Mouse (Mus musculus) heart, adult 2 months (tissue): ENCODE data around the gene Gm14443. TPM values are rescaled to one million over a fixed set of nuclear protein-coding genes. Genes with fewer than 3 reads are reported as not detected.
"Not testable (repeated sequence)": the region's sequence is repeated elsewhere in the genome, so short reads cannot be mapped to it uniquely, and the experiment has no call there.

Experiments
- DNase-seq, 2 experiments: peaks; one replicate each; pipeline ENCODE4 v3.0.0; 2021
- H3K27ac ChIP-seq: fragments of 200-600 bp; 2 replicates; pipeline ENCODE4 v1.8.1; 2022
- H3K27me3 ChIP-seq: fragments of 200-500 bp; 2 replicates; pipeline ENCODE4 v1.6.1; 2012; ENCODE audit warnings: mild to moderate bottlenecking, low read length, inconsistent platforms, mixed read lengths; ENCODE audit not compliant: control insufficient read depth, insufficient read depth
- H3K36me3 ChIP-seq: fragments of 200-500 bp; 2 replicates; pipeline ENCODE4 v1.6.1; 2012; ENCODE audit warnings: low read length, inconsistent platforms; ENCODE audit not compliant: control insufficient read depth, insufficient read depth
- H3K4me1 ChIP-seq: fragments of 200-500 bp; 2 replicates; pipeline ENCODE4 v1.6.1; 2011; ENCODE audit warnings: low read length; ENCODE audit not compliant: control insufficient read depth, insufficient read depth
- H3K4me3 ChIP-seq: fragments of 200-600 bp; 2 replicates; pipeline ENCODE4 v1.8.1; 2022
- H3K79me2 ChIP-seq: fragments of 200-500 bp; replicated peaks from 2 replicates; pipeline ENCODE4 v1.6.1; 2012; ENCODE audit warnings: mild to moderate bottlenecking, inconsistent platforms, low read length, moderate library complexity, mixed read lengths; ENCODE audit not compliant: control insufficient read depth, insufficient read depth
- H3K9ac ChIP-seq: fragments of 200-500 bp; 2 replicates; pipeline ENCODE4 v1.6.1; 2012; ENCODE audit warnings: low read depth, mild to moderate bottlenecking, control low read depth, inconsistent platforms, low read length, mixed read lengths
- CTCF ChIP-seq: fragments of 200-600 bp; IDR thresholded peaks from 2 replicates; pipeline ENCODE4 v1.8.1; 2022; ENCODE audit warnings: antibody characterized with exemption, mild to moderate bottlenecking, moderate library complexity
- EP300 ChIP-seq: fragments of 200-500 bp; IDR thresholded peaks from 2 replicates; pipeline ENCODE4 v1.6.1; 2011; ENCODE audit warnings: low read depth, low read length, control low read depth; ENCODE audit not compliant: insufficient read depth
- POLR2A ChIP-seq: fragments of 200-500 bp; IDR thresholded peaks from 2 replicates; pipeline ENCODE4 v1.6.1; 2011; ENCODE audit warnings: mild to moderate bottlenecking, low read depth, low read length, control low read depth; ENCODE audit not compliant: insufficient read depth
- WGBS: fragments of 180-500 bp; shearing (Covaris S2); methylation state at CpG from one replicate; pipeline ENCODE4 v1.1.7; 2018; 5-methylcytosine and 5-hydroxymethylcytosine counted together
- intact Hi-C: fragments of 180-260 bp; cut with DNase I; formaldehyde crosslinking; loops from one replicate; pipeline ENCODE4 v1.15.1; 2025
- polyA plus RNA-seq: library from polyadenylated mRNA; depleted of rRNA; stranded (reverse); fragments of >200 nt; gene quantifications from 2 replicates; pipeline ENCODE4 v1.2.3, GENCODE M21; 2012
- total RNA-seq, 2 experiments: library from RNA; stranded (reverse); gene quantifications; 2 replicates each; pipeline ENCODE4 v1.2.3; 2021

Gm14443 gene
- total and polyA plus RNA-seq, 3 experiments: 0.26 to 0.30 (median 0.29) TPM

DNA sequence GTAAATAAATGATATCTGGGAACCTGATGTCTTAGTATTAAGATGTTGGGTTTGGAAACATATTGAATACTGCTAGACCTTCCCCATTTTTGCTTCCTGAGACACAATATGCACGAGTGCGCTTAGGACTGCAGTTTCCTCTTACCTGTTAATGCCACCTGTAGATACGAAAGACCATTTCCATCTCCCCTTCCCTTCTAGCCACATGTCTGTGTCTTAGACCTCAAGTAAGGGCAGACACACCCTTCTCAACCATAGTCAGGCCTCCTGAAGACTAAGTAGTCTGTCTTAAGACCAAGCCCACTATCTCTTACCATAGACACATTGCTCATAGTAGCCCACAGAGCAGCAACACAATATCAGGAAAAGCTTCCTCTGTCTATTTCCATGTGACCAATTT is 3.5 kb downstream of the Gm14443 start:
- intact Hi-C loops: no loop called here
- TF ChIP-seq EP300 (no peak), POLR2A (no peak), CTCF (no peak)
- no peak overlapping the region for H3K4me3 ChIP-seq
- H3K4me1 ChIP-seq: no peaks in the 10 kb centered on the region
- 88% methylated on average over 3 of the region's 3 CpGs for WGBS
- H3K27me3 ChIP-seq: no peaks in the 10 kb centered on the region
- no peak overlapping the region for H3K9ac ChIP-seq
- H3K79me2 ChIP-seq: no peaks in the 10 kb centered on the region
- no peak for DNase-seq
- no peak overlapping the region for H3K27ac ChIP-seq
- H3K36me3 ChIP-seq: no peaks in the 10 kb centered on the region

DNA sequence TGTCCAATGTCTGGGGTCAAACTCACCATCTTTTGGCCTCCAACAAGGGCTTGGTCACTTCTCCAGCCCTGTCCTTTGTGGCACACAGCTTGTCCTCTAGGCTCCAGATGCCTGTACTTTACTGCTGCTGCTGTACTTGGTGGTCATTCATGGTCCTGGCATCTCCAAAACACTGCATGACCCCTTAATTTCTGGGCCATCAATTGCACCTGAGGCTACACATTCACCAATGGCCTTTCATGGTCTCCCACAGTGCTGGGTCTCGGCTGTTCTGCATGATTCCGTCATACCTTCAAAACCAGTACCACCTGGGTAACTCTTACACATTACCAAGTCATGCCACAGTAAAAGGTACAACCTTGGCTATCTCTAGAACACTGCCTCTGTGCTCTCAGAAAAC is 8.8 kb downstream of the Gm14443 start:
- H3K9ac ChIP-seq, intact Hi-C loops, DNase-seq, H3K4me1 ChIP-seq, H3K79me2 ChIP-seq, H3K27ac ChIP-seq, H3K36me3 ChIP-seq, H3K4me3 ChIP-seq, H3K27me3 ChIP-seq: not testable (repeated sequence)
- WGBS: 76% methylated on average over 2 of the region's 2 CpGs

GRCm38 (mm10) chr2:175165110-175165509 is 10.6 kb downstream of the Gm14443 start:
- H3K4me3 ChIP-seq, H3K36me3 ChIP-seq, H3K79me2 ChIP-seq, intact Hi-C loops, H3K9ac ChIP-seq, H3K4me1 ChIP-seq, DNase-seq, H3K27ac ChIP-seq, H3K27me3 ChIP-seq: not testable (repeated sequence)
- 94% methylated on average over 12 of the region's 12 CpGs for WGBS

GRCm38 (mm10) chr2:175161438-175161837 is 14.2 kb downstream of the Gm14443 start:
- DNase-seq, H3K27me3 ChIP-seq, H3K27ac ChIP-seq, H3K4me3 ChIP-seq, H3K4me1 ChIP-seq, H3K79me2 ChIP-seq, intact Hi-C loops, H3K9ac ChIP-seq, H3K36me3 ChIP-seq: not testable (repeated sequence)
- WGBS: 87% methylated on average over 4 of the region's 4 CpGs

- no peak for DNase-seq
- Histone ChIP-seq H3K4me3 (no peak overlapping the region), H3K36me3 (no peaks in the 10 kb centered on the region), H3K27me3 (no peaks in the 10 kb centered on the region), H3K4me1 (no peaks in the 10 kb centered on the region), H3K9ac (no peak overlapping the region), H3K27ac (no peak overlapping the region), H3K79me2 (no peaks in the 10 kb centered on the region)
- intact Hi-C loops: no loop called here
- no peak for TF ChIP-seq POLR2A
- WGBS: 73% methylated on average over 3 of the region's 3 CpGs
These were observed 17.0 kb downstream of the Gm14443 start for GRCm38 (mm10) chr2:175158642-175159041.

GRCm38 (mm10) chr2:175156696-175157095 is 19.0 kb downstream of the Gm14443 start:
- Histone ChIP-seq H3K27ac (no peak overlapping the region), H3K4me1 (no peaks in the 10 kb centered on the region), H3K27me3 (no peaks in the 10 kb centered on the region), H3K36me3 (no peaks in the 10 kb centered on the region), H3K4me3 (no peak overlapping the region), H3K9ac (no peak overlapping the region), H3K79me2 (no peaks in the 10 kb centered on the region)
- DNase-seq: no peak
- TF ChIP-seq CTCF: no peak
- no peak for TF ChIP-seq POLR2A
- 88% methylated on average over 13 of the region's 13 CpGs for WGBS
- intact Hi-C loops: no loop called here

DNA sequence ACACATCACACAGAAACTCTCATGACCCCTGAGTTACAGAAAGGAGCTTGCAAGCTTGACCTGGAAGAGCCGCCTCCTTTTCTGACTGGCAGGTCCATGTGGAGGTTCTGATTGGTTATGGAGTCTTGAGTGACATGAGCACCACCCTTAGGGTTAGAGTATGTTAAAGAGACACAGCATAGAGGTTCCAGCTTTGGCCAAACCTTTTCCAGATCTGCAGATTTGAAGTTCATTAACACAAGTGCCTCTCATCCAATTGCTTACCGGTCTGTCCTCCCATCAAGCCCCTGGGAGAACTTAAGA is 33.7 kb downstream of the Gm14443 start, which contains the start of gene Gm14399:
Gene Gm14399, minus strand, starts transcription at position 20 of the 303 bp plus-strand sequence.
- Histone ChIP-seq H3K27ac (peak within 1 kb of the TSS; percentile 38; the same call in 1 of the 2 replicates), H3K4me3 (peak within 1 kb of the TSS; percentile 57), H3K9ac (peak within 1 kb of the TSS; percentile 25)
- H3K27me3 ChIP-seq, DNase-seq, intact Hi-C loops, H3K79me2 ChIP-seq, H3K4me1 ChIP-seq, H3K36me3 ChIP-seq: not testable (repeated sequence)
- 4% methylated on average over 1 of the region's 2 CpGs for WGBS

DNA sequence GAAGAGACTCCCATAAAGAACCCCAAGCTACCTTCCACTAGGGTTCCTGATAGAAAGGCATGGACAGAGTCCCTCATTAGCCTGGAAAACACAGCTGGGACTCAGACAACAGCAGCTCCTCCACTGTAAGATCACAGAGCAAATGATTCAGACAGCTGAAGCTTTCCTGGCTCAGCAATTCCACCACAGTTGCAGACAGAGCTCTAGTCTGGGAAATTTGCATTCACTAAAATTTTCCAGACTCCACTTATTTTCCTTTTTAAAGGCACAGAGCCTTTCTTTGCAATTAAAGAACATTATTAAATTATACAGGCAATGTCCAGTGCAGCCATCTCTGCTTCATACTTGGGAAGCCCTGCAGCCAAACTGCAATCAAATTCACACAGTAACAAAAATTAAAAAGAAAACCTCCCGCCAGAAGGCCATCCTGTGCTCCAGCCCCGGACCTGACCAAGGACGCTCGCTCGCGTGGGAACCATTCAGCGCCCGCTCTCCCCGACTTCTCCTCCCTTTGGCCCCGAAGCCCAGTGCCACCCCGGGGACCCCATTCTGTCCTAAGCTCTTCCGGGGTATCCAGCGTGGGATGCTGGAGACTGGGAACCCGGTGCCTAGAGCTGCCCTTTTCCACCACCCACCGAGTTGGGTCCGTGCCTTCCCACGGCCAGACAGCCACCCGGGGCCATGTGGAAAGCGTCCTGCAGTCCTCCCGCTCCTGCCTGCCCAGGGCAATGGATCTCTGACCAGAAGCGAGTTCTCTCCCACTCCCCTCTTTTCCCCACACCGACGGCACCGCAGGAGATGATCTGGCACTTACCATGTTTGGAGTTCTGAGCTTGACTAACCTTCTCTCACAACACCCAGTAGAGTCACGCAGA is 34.3 kb downstream of the Gm14443 start:
- H3K27me3 ChIP-seq, H3K4me1 ChIP-seq, H3K79me2 ChIP-seq, intact Hi-C loops, H3K36me3 ChIP-seq: not testable (repeated sequence)
- H3K27ac ChIP-seq: peak overlapping the region; percentile 38; the same call in 1 of the 2 replicates
- 2% methylated on average over 25 of the region's 25 CpGs for WGBS
- H3K4me3 ChIP-seq: peak overlapping the region; percentile 57
- DNase-seq: peak; percentile 44 to 57
- H3K9ac ChIP-seq: peak overlapping the region; percentile 25

DNA sequence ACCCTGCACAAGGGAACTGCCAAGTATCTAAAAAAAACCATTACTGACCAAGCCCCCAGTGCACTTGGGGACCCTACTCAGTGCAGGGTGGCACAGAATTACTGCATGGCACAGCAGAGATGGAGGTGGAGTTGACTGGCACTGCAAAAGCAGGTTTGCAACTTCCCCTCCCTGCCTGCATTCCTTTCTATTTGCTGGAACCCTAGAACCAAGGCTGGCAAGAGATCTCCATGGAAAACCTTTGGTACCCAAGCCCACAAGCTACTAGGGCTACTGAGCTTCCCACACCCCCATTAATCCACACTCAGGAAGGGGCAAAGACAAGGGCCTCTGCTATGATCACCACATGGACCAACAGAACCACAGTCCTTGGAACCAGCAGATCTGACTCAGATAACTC is 35.0 kb downstream of the Gm14443 start:
- DNase-seq, H3K4me3 ChIP-seq, H3K36me3 ChIP-seq, H3K9ac ChIP-seq, H3K79me2 ChIP-seq, H3K4me1 ChIP-seq, intact Hi-C loops, H3K27me3 ChIP-seq, H3K27ac ChIP-seq: not testable (repeated sequence)
